Mouse (Mus musculus): ENCODE data around the gene Mfap1a. TPM values are rescaled to one million over a fixed set of nuclear protein-coding genes. Genes with fewer than 3 reads are reported as not detected.

Mfap1a gene
- polyA plus RNA-seq (2017; shearing (Covaris generic)), result 36.0 TPM

DNA sequence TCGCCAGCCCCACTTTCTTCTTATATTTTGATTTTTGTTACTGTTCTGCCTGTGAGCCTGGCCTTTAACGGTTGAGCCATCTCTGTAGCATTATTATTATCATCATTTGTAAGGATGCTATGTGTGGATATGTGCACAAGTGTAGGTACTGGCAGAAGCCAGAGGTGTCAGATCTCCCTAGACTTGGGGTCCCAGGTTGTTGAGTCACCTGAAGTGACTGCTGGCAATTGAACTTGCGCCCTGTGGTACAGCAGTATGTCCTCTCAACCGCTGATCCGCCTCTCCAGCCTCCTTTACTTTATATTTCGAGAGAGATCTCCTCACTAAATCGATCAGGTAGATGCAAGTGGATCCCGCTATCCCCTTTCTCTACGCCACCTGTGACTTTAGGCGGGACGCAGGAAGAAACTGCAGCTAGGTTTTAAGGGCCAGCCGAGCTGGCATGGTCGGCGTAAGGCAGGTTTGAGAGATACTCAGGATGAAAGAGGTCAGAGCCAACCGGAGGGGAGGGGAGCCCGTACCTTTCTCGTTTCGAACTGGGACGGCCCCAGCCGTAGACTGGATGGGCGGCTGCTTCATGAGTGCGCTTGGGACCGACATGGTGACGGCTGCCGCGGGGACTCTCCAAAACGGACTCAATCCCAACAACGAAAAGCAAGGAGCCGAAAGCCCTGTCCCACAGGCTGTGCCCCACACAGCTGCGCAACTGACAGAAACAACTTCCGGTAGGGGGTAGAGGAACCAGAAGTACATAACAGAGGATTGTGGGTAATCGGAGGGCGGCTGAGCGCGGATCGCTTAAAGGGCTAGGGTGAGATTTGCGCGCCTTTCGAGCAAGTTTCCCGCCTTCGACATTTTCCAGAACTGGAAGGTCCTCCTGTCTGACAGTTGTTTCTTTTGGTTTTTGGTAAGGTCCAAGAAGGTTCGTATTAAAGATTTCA lies at the start of gene Mfap1a, which contains the start of gene Wdr76:
Mfap1a (minus strand) TSS at position 724 of the 941 bp plus-strand sequence.
Wdr76 (plus strand) TSS at position 782 of the 941 bp plus-strand sequence.

DNA sequence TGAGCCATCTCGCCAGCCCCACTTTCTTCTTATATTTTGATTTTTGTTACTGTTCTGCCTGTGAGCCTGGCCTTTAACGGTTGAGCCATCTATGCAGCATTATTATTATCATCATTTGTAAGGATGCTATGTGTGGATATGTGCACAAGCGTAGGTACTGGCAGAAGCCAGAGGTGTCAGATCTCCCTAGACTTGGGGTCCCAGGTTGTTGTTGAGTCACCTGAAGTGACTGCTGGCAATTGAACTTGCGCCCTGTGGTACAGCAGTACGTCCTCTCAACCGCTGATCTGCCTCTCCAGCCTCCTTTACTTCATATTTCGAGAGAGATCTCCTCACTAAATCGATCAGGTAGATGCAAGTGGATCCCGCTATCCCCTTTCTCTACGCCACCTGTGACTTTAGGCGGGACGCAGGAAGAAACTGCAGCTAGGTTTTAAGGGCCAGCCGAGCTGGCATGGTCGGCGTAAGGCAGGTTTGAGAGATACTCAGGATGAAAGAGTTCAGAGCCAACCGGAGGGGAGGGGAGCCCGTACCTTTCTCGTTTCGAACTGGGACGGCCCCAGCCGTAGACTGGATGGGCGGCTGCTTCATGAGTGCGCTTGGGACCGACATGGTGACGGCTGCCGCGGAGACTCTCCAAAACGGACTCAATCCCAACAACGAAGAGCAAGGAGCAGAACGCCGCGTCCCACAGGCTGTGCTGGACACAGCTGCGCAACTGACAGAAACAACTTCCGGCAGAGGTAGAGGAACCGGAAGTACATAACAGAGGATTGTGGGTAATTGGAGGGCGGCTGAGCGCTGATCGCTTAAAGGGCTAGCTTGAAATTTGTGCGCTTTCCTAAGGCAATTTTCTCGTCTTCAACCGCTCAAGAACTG lies 32.9 kb downstream of the Mfap1a start, which contains the start of gene Mfap1b:
Mfap1b (minus strand) TSS at position 767 of the 879 bp plus-strand sequence.

GRCm38 (mm10) chr2:121456692-121457642 lies 49.5 kb downstream of the Mfap1a start, which contains the start of gene Serinc4:
Gene Serinc4 (minus strand): TSS chr2:121456781.

DNA sequence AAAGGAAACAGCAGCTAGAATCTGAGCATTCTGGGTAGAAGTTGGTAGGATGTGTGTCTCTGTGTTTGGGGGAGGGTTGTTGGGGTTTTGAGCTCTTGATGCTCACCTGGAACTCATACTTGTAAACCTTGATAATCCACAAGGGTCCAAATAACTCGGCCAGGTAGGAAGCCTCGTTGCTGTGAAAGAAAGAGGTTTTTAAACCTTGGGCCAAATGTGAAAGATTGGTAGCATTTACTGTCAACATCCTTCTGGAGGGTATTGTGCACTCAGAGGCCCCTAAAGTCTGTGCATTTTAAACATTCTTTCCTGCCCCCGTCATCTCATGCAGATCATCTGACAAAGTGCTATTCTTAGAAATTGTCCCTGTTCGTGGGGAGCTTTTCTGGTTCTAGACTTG lies 53.5 kb downstream of the Mfap1a start, which contains the start of gene Hypk:
Hypk (plus strand) TSS at position 301 of the 400 bp plus-strand sequence.

GRCm38 (mm10) chr2:121448739-121449535 lies 57.5 kb downstream of the Mfap1a start, which contains the start of gene Serf2:
Gene Serf2 (plus strand): TSS chr2:121449195.

DNA sequence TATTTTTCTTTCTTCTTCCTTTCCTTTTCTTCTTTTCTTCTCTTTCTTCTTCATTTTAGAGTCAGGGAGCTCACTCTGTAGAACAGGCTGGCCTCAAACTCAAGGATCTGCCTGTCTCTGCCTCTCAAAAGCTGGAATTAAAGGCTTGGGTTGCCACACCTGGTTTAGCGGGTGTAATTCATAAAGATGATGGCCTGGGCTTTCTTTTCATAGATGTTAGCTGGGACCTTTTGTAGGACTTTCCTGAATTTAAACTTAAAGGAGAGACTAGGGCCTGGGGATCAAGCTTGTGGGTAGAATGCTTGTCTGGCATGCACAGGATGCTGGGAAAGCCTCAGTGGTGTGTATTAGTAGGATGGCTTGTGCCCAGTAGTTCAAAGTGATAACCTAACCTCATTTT lies 62.3 kb downstream of the Mfap1a start, which contains the start of gene Ell3:
Ell3 (minus strand) TSS at position 101 of the 400 bp plus-strand sequence.

Other genes with a start within 250 kb of the Mfap1a start
- gene Trp53bp1, start 235.3 kb downstream of the Mfap1a start, polyA plus RNA-seq (2017; shearing (Covaris generic)), result 53.6 TPM
- gene Map1a, start 217.1 kb downstream of the Mfap1a start, polyA plus RNA-seq (2017; shearing (Covaris generic)), result 0.05 TPM
- gene Ppip5k1, start 151.3 kb downstream of the Mfap1a start, polyA plus RNA-seq (2017; shearing (Covaris generic)), result 8.7 TPM
- gene Ckmt1, start 149.0 kb downstream of the Mfap1a start, polyA plus RNA-seq (2017; shearing (Covaris generic)), result 0.37 TPM
- gene Strc, start 119.5 kb downstream of the Mfap1a start, polyA plus RNA-seq (2017; shearing (Covaris generic)), result 0.17 TPM
- gene Pdia3, start 92.9 kb downstream of the Mfap1a start, polyA plus RNA-seq (2017; shearing (Covaris generic)), result 415 TPM
- 1.5 TPM for gene Catsper2, start 92.9 kb downstream of the Mfap1a start, polyA plus RNA-seq (2017; shearing (Covaris generic))
- gene Ell3, start 62.4 kb downstream of the Mfap1a start, polyA plus RNA-seq (2017; shearing (Covaris generic)), result 0.16 TPM
- 372 TPM for gene Serf2, start 57.5 kb downstream of the Mfap1a start, polyA plus RNA-seq (2017; shearing (Covaris generic))
- 119 TPM for gene Hypk, start 53.4 kb downstream of the Mfap1a start, polyA plus RNA-seq (2017; shearing (Covaris generic))
- gene Serinc4, start 49.9 kb downstream of the Mfap1a start, polyA plus RNA-seq (2017; shearing (Covaris generic)), result 0.98 TPM
- gene Mfap1b, start 32.6 kb downstream of the Mfap1a start, polyA plus RNA-seq (2017; shearing (Covaris generic)), result 134 TPM
- gene Wdr76, start 58 bp upstream of the Mfap1a start, polyA plus RNA-seq (2017; shearing (Covaris generic)), result 6.1 TPM